Mouse (Mus musculus) heart, embryonic 11.5 days (tissue): Measurements from ENCODE around the gene Map2k2. TPM values are rescaled to one million over a fixed set of nuclear protein-coding genes. Genes with fewer than 3 reads are reported as not detected.
"Not testable (repeated sequence)": the region's sequence is repeated elsewhere in the genome, so short reads cannot be mapped to it uniquely, and the experiment has no call there.

ENCODE experiments used
- ATAC-seq: fragments of 200-750 bp; cut with Nextera tagmentation; replicated peaks from 2 replicates; pipeline ENCODE4 v1.8.0; 2017; ENCODE audit warnings: moderate library complexity; ENCODE audit not compliant: insufficient number of reproducible peaks, low FRiP score, low TSS enrichment
- H3K27ac ChIP-seq: fragments of 300-500 bp; sonication (generic); 2 replicates; pipeline ENCODE4 v1.5.1; 2014; ENCODE audit warnings: mild to moderate bottlenecking, low read depth, low read length
- H3K27me3 ChIP-seq: fragments of 300-500 bp; sonication (generic); 2 replicates; pipeline ENCODE4 v1.6.1; 2014; ENCODE audit warnings: mild to moderate bottlenecking, low read length, mixed read lengths; ENCODE audit not compliant: control insufficient read depth, insufficient read depth
- H3K36me3 ChIP-seq: fragments of 300-500 bp; sonication (generic); 2 replicates; pipeline ENCODE4 v1.6.1; 2014; ENCODE audit warnings: mild to moderate bottlenecking, low read length, moderate library complexity, mixed read lengths; ENCODE audit not compliant: control insufficient read depth, insufficient read depth
- H3K4me1 ChIP-seq: fragments of 300-500 bp; sonication (generic); 2 replicates; pipeline ENCODE4 v1.6.1; 2014; ENCODE audit warnings: low read length; ENCODE audit not compliant: control insufficient read depth, insufficient read depth
- H3K4me2 ChIP-seq: fragments of 300-500 bp; sonication (generic); 2 replicates; pipeline ENCODE4 v1.6.1; 2014; ENCODE audit warnings: mild to moderate bottlenecking, moderate library complexity
- H3K4me3 ChIP-seq: fragments of 300-500 bp; sonication (generic); 2 replicates; pipeline ENCODE4 v1.5.1; 2014; ENCODE audit warnings: low read depth, low read length
- H3K9ac ChIP-seq: fragments of 300-500 bp; sonication (generic); 2 replicates; pipeline ENCODE4 v1.6.1; 2014; ENCODE audit warnings: mild to moderate bottlenecking, low read depth, low read length, moderate library complexity
- H3K9me3 ChIP-seq: fragments of 300-500 bp; sonication (generic); replicated peaks from 2 replicates; pipeline ENCODE4 v1.6.1; 2016; ENCODE audit warnings: low read length; ENCODE audit not compliant: control insufficient read depth
- WGBS: fragments of 180-500 bp; shearing (Covaris S2); extraction: QIAGEN DNeasy Blood & Tissue Kit; methylation state at CpG from one replicate; pipeline ENCODE4 v1.1.7; 2014; ENCODE audit not compliant: insufficient replicate concordance; 5-methylcytosine and 5-hydroxymethylcytosine counted together
- microRNA-seq: library from miRNA; unstranded; fragments of <30 nt; microRNA quantifications from one replicate; pipeline ENCODE4, GENCODE M21; 2016; ENCODE audit warnings: borderline number of aligned reads
- polyA plus RNA-seq: library from polyadenylated mRNA; unstranded; fragments of >200 nt; fragmentation: Nextera tagmentation; extraction: Ambion mirVana; gene quantifications from 2 replicates; pipeline ENCODE4 v1.2.1, GENCODE M21; 2014

Map2k2 gene
- polyA plus RNA-seq, 1 experiment from 2014 or later = 153 TPM

DNA sequence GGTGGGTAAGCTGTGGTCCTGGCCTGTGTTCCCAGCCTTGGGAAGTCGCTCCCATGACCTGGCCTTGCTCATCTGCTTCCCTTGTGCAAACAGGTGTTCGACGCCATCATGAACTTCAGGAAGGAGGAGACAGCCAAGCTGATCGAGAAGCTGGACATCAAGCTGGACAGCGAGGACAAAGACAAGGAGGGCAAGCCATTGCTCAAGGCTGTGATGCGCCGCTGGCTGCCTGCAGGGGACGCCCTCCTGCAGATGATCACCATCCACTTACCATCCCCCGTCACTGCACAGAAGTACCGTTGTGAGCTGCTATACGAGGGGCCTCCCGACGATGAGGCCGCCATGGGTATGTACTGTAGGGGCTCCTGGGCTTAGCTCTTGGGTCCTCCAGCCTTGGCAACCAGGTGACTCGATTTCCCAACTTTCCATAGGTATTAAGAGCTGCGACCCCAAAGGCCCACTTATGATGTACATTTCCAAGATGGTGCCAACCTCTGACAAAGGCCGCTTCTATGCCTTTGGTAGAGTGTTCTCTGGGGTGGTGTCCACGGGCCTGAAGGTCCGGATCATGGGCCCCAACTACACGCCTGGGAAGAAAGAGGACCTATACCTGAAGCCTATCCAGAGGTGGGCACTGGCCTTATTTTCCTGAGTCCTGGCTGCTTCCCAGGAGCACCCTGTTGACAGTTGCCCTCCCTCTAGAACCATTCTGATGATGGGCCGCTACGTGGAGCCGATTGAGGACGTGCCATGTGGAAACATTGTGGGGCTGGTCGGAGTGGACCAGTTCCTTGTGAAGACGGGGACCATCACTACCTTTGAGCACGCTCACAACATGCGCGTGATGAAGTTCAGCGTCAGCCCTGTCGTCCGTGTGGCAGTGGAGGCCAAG lies 74.0 kb downstream of the Map2k2 start:
- 91% methylated on average over 32 of the region's 32 CpGs for whole genome bisulfite sequencing

DNA sequence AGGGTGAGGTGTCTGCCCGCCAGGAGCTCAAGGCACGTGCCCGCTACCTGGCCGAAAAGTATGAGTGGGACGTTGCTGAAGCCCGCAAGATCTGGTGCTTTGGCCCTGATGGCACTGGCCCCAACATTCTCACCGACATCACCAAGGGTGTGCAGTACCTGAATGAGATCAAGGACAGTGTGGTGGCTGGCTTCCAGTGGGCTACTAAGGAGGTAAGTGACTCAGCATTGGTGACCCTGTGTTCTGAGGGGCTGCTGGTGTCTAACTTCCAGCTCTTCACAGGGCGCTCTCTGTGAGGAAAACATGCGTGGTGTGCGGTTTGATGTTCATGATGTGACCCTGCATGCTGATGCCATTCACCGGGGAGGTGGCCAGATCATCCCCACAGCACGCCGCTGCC lies 75.2 kb downstream of the Map2k2 start:
- no peaks in the 10 kb centered on the region for H3K9me3 ChIP-seq
- peaks cover 33% of the 10 kb centered on the region for H3K4me1 ChIP-seq
- no peak overlapping the region for H3K9ac ChIP-seq
- no peak overlapping the region for H3K4me2 ChIP-seq
- ATAC-seq = no peak
- no peaks in the 10 kb centered on the region for H3K27me3 ChIP-seq
- H3K4me3 ChIP-seq = no peak overlapping the region
- WGBS = 94% methylated on average over 13 of the region's 13 CpGs
- H3K36me3 ChIP-seq = peaks cover 47% of the 10 kb centered on the region
- H3K27ac ChIP-seq = no peak overlapping the region

More for the DNA sequence above, 74.0 kb downstream of the Map2k2 start:
- Histone ChIP-seq H3K4me2 (no peak overlapping the region), H3K9me3 (no peaks in the 10 kb centered on the region), H3K36me3 (peaks cover 47% of the 10 kb centered on the region), H3K27me3 (no peaks in the 10 kb centered on the region), H3K4me1 (peaks cover 31% of the 10 kb centered on the region), H3K9ac (0 out of 2 replicates have a peak overlapping the region, but pooled peaks have one; percentile 5), H3K27ac (peak overlapping the region; percentile 7; the same call in 1 of the 2 replicates), H3K4me3 (no peak overlapping the region)
- ATAC-seq = no peak

DNA sequence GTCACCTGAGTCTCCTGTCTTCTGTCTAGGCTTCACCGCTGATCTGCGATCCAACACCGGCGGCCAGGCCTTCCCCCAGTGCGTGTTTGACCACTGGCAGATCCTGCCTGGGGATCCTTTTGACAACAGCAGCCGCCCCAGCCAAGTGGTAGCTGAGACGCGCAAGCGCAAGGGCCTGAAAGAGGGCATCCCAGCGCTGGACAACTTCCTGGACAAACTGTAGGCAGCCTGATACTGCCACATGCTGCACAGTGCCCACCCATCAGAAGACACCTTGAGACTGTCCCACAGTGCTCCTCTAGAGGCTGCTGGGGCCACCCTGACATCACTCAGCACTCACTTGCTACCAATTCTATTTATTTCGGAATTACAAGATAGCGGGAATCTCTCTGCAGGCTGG lies 76.1 kb downstream of the Map2k2 start:
- Histone ChIP-seq H3K36me3 (peaks cover 50% of the 10 kb centered on the region), H3K27ac (peak overlapping the region; percentile 62), H3K4me1 (peaks cover 33% of the 10 kb centered on the region)
- H3K9ac ChIP-seq, H3K4me3 ChIP-seq, H3K9me3 ChIP-seq, ATAC-seq, H3K27me3 ChIP-seq, H3K4me2 ChIP-seq: not testable (repeated sequence)
- 75% methylated on average over 12 of the region's 12 CpGs for WGBS

DNA sequence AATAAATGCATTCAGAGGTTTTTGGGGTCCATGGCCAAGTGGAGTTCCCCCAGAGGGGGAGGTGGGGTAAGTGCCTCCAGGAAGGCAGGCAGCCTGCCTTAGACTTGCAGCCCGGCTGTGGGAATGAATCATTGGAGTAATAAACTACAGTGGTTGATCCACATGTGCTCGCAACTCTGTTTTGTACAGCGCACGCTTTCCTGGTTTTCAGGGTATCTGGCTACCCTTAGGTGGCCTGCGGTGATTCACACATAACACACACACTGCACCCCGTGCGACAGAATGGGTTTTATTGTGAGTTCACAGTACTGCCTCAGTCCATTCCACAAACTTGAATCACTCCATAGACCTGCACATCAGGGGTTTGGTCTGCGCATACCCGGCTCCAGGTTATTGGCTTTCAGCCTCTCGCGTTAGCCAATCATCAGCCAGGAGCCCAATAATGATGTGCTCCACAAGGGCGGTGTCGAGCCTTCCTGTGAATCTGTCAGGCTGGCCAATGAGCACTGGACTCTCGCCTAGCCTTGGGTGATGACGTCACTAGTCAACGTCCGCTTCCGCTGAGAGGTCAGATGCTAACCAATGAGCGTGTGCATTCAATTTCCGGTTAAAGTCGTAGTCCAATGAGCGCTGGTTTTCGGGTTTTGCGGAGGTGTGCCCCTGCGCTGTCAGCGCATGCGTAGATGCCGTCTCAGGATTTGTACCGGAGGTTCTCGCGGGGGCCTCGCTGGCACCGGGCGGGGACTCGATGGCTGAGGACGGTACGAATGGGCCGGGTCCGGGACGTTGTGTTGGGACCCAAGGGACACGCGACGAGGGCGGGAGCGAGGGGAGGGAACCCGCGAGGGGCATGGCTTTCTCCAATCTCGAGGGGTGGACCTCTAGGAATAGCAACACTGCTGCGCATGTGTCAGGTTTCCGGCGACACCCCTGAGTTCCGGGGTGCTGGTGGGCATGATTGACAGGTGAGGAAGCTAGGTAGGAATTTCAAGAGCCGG lies 76.9 kb downstream of the Map2k2 start, which contains the start of gene Dapk3:
TSS of gene Dapk3 (plus strand) at position 670 of the 998 bp plus-strand sequence.
- no peaks in the 10 kb centered on the region for H3K27me3 ChIP-seq
- peaks cover 52% of the 10 kb centered on the region for H3K36me3 ChIP-seq
- ATAC-seq = peak; percentile 85
- 5% methylated on average over 53 of the region's 53 CpGs for WGBS
- no peaks in the 10 kb centered on the region for H3K9me3 ChIP-seq
- peak within 1 kb of the TSS; percentile 62 for H3K4me3 ChIP-seq
- peak within 1 kb of the TSS; percentile 79 for H3K9ac ChIP-seq
- H3K4me2 ChIP-seq = peak within 1 kb of the TSS; percentile 68
- peaks cover 30% of the 10 kb centered on the region for H3K4me1 ChIP-seq
- peak within 1 kb of the TSS; percentile 91 for H3K27ac ChIP-seq

Small RNA genes lying within 50 kb of the gene (microRNA-seq; reads per million reads assigned to microRNA genes)
- gene Mir5615-1 (not detected), gene Mir5615-2 (not detected)

Other genes starting within 250 kb of the Map2k2 start
- gene Tmprss9, start 234.1 kb upstream of the Map2k2 start, polyA plus RNA-seq = not detected in 2 replicates
- gene Timm13, start 204.9 kb upstream of the Map2k2 start, polyA plus RNA-seq = 300 and 340 TPM in 2 replicates
- gene Lmnb2, start 187.7 kb upstream of the Map2k2 start, polyA plus RNA-seq = 7.9 and 11.6 TPM in 2 replicates
- 21.3 and 25.6 TPM in 2 replicates for gene Gadd45b, start 175.8 kb upstream of the Map2k2 start, polyA plus RNA-seq
- gene Gng7, start 91.0 kb upstream of the Map2k2 start, polyA plus RNA-seq = 1.4 TPM in 2 replicates
- gene Diras1, start 80.3 kb upstream of the Map2k2 start, polyA plus RNA-seq = 0.13 TPM in 1 of 2 replicates, not detected in the other
- gene Slc39a3, start 68.5 kb upstream of the Map2k2 start, polyA plus RNA-seq = 3.9 and 4.1 TPM in 2 replicates
- 130 and 159 TPM in 2 replicates for gene Sgta, start 45.7 kb upstream of the Map2k2 start, polyA plus RNA-seq
- gene Thop1, start 35.9 kb upstream of the Map2k2 start, polyA plus RNA-seq = 30.9 and 31.1 TPM in 2 replicates
- 0.37 and 1.0 TPM in 2 replicates for gene Creb3l3, start 7.0 kb upstream of the Map2k2 start, polyA plus RNA-seq
- gene Zbtb7a, start 29.3 kb downstream of the Map2k2 start, polyA plus RNA-seq = 10.6 and 10.8 TPM in 2 replicates
- 39.4 and 39.7 TPM in 2 replicates for gene Pias4, start 62.0 kb downstream of the Map2k2 start, polyA plus RNA-seq
- gene Eef2, start 70.7 kb downstream of the Map2k2 start, polyA plus RNA-seq = 313 and 338 TPM in 2 replicates
- gene Dapk3, start 77.1 kb downstream of the Map2k2 start, polyA plus RNA-seq = 44.1 and 47.4 TPM in 2 replicates
- gene 4930442H23Rik, start 77.9 kb downstream of the Map2k2 start, polyA plus RNA-seq = 0.21 TPM in 1 of 2 replicates, not detected in the other
- gene Nmrk2, start 96.1 kb downstream of the Map2k2 start, polyA plus RNA-seq = 2.2 and 3.6 TPM in 2 replicates
- 0.60 and 0.83 TPM in 2 replicates for gene Atcay, start 124.9 kb downstream of the Map2k2 start, polyA plus RNA-seq
- 2.3 and 3.7 TPM in 2 replicates for gene Zfr2, start 127.2 kb downstream of the Map2k2 start, polyA plus RNA-seq
- 1.0 and 1.7 TPM in 2 replicates for gene Matk, start 147.0 kb downstream of the Map2k2 start, polyA plus RNA-seq
- 247 and 257 TPM in 2 replicates for gene Mrpl54, start 161.0 kb downstream of the Map2k2 start, polyA plus RNA-seq
- 41.2 and 44.1 TPM in 2 replicates for gene Apba3, start 161.0 kb downstream of the Map2k2 start, polyA plus RNA-seq
- gene Tjp3, start 185.7 kb downstream of the Map2k2 start, polyA plus RNA-seq = 0.90 and 1.4 TPM in 2 replicates
- 30.2 and 32.1 TPM in 2 replicates for gene Pip5k1c, start 187.0 kb downstream of the Map2k2 start, polyA plus RNA-seq
- 20.2 and 25.0 TPM in 2 replicates for gene Cactin, start 215.2 kb downstream of the Map2k2 start, polyA plus RNA-seq
- gene Tbxa2r, start 222.8 kb downstream of the Map2k2 start, polyA plus RNA-seq = 10.9 and 11.2 TPM in 2 replicates
- gene Gipc3, start 237.4 kb downstream of the Map2k2 start, polyA plus RNA-seq = not detected in 2 replicates
- 102 and 107 TPM in 2 replicates for gene Hmg20b, start 244.6 kb downstream of the Map2k2 start, polyA plus RNA-seq